Comparison of ENCODE assay signal across 11 mouse cellular contexts in genomic region chr10:38121911-38122573, GRCm38 (mm10).
DNase-seq lines count a peak whose midpoint lies in the region; ATAC-seq and TF ChIP-seq lines count a peak whose summit lies in the region.
"Had no signal": no experiment of that assay in that cellular context is flagged by ENCODE, and none has a peak within 500 bp of the region (broad histone marks: within the 10 kb centered on the region; RNA-seq: fewer than 3 reads in every experiment).

No protein-coding gene starts in this region.

- peak; percentile 65; the same call in 1 of the 2 replicates for ATAC-seq in forebrain, postnatal 0 days
- ATAC-seq in forebrain, embryonic 13.5 days, result no peak
- ATAC-seq in neural tube, embryonic 15.5 days (ENCODE audit: low FRiP score), result no peak
- no peak for ATAC-seq in neural tube, embryonic 11.5 days (ENCODE audit: insufficient read depth, low FRiP score, low TSS enrichment)
- ATAC-seq in megakaryocyte, adult 5-6 weeks (ENCODE audit: poor library complexity, severe bottlenecking), result no peak

- 60% methylated on average over 3 of the region's 3 CpGs for WGBS in forebrain, postnatal 0 days
- WGBS in forebrain, embryonic 13.5 days, result 95% methylated on average over 3 of the region's 3 CpGs
- 76% methylated on average over 3 of the region's 3 CpGs for WGBS in neural tube, embryonic 15.5 days
- WGBS in neural tube, embryonic 11.5 days, result 62% methylated on average over 3 of the region's 3 CpGs

- H3K9ac ChIP-seq in forebrain, postnatal 0 days, result no peak overlapping the region
- no peak overlapping the region for H3K9ac ChIP-seq in forebrain, embryonic 13.5 days
- no peak overlapping the region for H3K9ac ChIP-seq in neural tube, embryonic 15.5 days (replicated peaks)
- no peak overlapping the region for H3K9ac ChIP-seq in neural tube, embryonic 11.5 days (ENCODE audit: low read length)
- H3K9ac ChIP-seq: heart, embryonic 13.5 days; liver, embryonic 15.5 days had no signal

- intact Hi-C loops in heart, postnatal 25 days (cut with DNase I), result no loop called here

- DNase-seq in forebrain, postnatal 0 days, result peak; percentile 6
- DNase-seq in neural tube, embryonic 10.5 days (ENCODE audit: extremely low spot score, low spot score), result peak; percentile 49
- DNase-seq in heart, postnatal 25 days (ENCODE audit: low spot score), result peak; percentile 23
- peak; percentile 58 for DNase-seq in neural tube, embryonic 11.5 days (ENCODE audit: low spot score)
- DNase-seq in spleen, adult 12 weeks (ENCODE audit: low spot score), result no peak
- DNase-seq: adrenal gland, postnatal 25 days had no signal

- no peaks in the 10 kb centered on the region for H3K9me3 ChIP-seq in forebrain, postnatal 0 days (ENCODE audit: low read length)
- no peaks in the 10 kb centered on the region for H3K9me3 ChIP-seq in forebrain, embryonic 13.5 days (replicated peaks)
- no peaks in the 10 kb centered on the region for H3K9me3 ChIP-seq in neural tube, embryonic 15.5 days (replicated peaks)
- no peaks in the 10 kb centered on the region for H3K9me3 ChIP-seq in neural tube, embryonic 11.5 days (ENCODE audit: control insufficient read depth, low read length)
- H3K9me3 ChIP-seq: heart, embryonic 13.5 days; liver, embryonic 15.5 days had no signal

- no peaks in the 10 kb centered on the region for H3K4me1 ChIP-seq in forebrain, postnatal 0 days (ENCODE audit: insufficient read depth)
- no peaks in the 10 kb centered on the region for H3K4me1 ChIP-seq in forebrain, embryonic 13.5 days
- H3K4me1 ChIP-seq in neural tube, embryonic 15.5 days, result no peaks in the 10 kb centered on the region
- no peaks in the 10 kb centered on the region for H3K4me1 ChIP-seq in neural tube, embryonic 11.5 days (ENCODE audit: control insufficient read depth, insufficient read depth, low read length)
- H3K4me1 ChIP-seq: heart, embryonic 13.5 days; liver, embryonic 15.5 days had no signal

- no peaks in the 10 kb centered on the region for H3K36me3 ChIP-seq in forebrain, postnatal 0 days (ENCODE audit: insufficient read depth)
- no peaks in the 10 kb centered on the region for H3K36me3 ChIP-seq in forebrain, embryonic 13.5 days (ENCODE audit: poor library complexity, severe bottlenecking)
- no peaks in the 10 kb centered on the region for H3K36me3 ChIP-seq in neural tube, embryonic 15.5 days
- H3K36me3 ChIP-seq in neural tube, embryonic 11.5 days (ENCODE audit: control insufficient read depth, insufficient read depth, low read length), result no peaks in the 10 kb centered on the region
- H3K36me3 ChIP-seq: heart, embryonic 13.5 days; liver, embryonic 15.5 days had no signal

- no peak for TF ChIP-seq CTCF in forebrain, postnatal 0 days (IDR thresholded peaks at IDR 0.05; ENCODE audit: low read depth)

- no peak overlapping the region for H3K4me3 ChIP-seq in forebrain, postnatal 0 days (ENCODE audit: low read depth, low read length)
- H3K4me3 ChIP-seq in forebrain, embryonic 13.5 days, result no peak overlapping the region
- H3K4me3 ChIP-seq in neural tube, embryonic 15.5 days (replicated peaks), result no peak overlapping the region
- no peak overlapping the region for H3K4me3 ChIP-seq in neural tube, embryonic 11.5 days (ENCODE audit: low read depth, low read length)
- H3K4me3 ChIP-seq: heart, embryonic 13.5 days; liver, embryonic 15.5 days had no signal

- H3K4me2 ChIP-seq in forebrain, postnatal 0 days (ENCODE audit: low read depth), result no peak overlapping the region
- H3K4me2 ChIP-seq in forebrain, embryonic 13.5 days, result no peak overlapping the region
- H3K4me2 ChIP-seq in neural tube, embryonic 15.5 days, result no peak overlapping the region
- H3K4me2 ChIP-seq in neural tube, embryonic 11.5 days (ENCODE audit: low read depth), result no peak overlapping the region
- H3K4me2 ChIP-seq: heart, embryonic 13.5 days; liver, embryonic 15.5 days had no signal

- no peaks in the 10 kb centered on the region for H3K27me3 ChIP-seq in forebrain, postnatal 0 days (ENCODE audit: insufficient read depth, low read length)
- H3K27me3 ChIP-seq in forebrain, embryonic 13.5 days, result no peaks in the 10 kb centered on the region
- no peaks in the 10 kb centered on the region for H3K27me3 ChIP-seq in neural tube, embryonic 15.5 days (replicated peaks)
- no peaks in the 10 kb centered on the region for H3K27me3 ChIP-seq in neural tube, embryonic 11.5 days (ENCODE audit: control insufficient read depth, insufficient read depth, low read length)
- H3K27me3 ChIP-seq: heart, embryonic 13.5 days; liver, embryonic 15.5 days had no signal

- H3K27ac ChIP-seq in forebrain, postnatal 0 days (ENCODE audit: low read depth, low read length), result no peak overlapping the region
- no peak overlapping the region for H3K27ac ChIP-seq in forebrain, embryonic 13.5 days
- H3K27ac ChIP-seq in neural tube, embryonic 15.5 days (replicated peaks), result no peak overlapping the region
- H3K27ac ChIP-seq in neural tube, embryonic 11.5 days (ENCODE audit: low read depth, low read length), result no peak overlapping the region
- H3K27ac ChIP-seq: heart, embryonic 13.5 days; liver, embryonic 15.5 days had no signal
